14 mouse cellular contexts compared by ENCODE assay signal in the genomic region with DNA sequence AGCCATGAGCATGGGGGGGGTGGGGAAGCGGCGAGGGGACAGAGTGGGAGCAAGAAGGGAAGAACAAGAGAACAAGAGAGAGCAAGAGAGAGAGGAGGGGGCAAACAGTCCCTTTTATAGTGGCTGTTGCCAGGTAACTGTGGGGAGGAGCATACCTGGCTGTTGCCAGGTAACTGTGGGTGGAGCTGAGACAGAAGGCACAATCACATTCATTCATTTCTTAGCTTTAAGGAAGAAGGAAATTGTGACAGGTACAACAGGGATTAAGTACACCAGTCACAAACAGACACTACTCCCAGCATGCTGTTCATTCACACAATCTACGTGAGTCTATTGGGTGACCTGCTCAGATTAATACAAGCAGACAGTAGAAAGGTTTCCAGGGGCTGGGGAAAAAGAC.
DNase-seq lines count a peak whose midpoint lies in the region; ATAC-seq and TF ChIP-seq lines count a peak whose summit lies in the region.
"Had no signal": no experiment of that assay in that cellular context is flagged by ENCODE, and none has a peak within 500 bp of the region (broad histone marks: within the 10 kb centered on the region; RNA-seq: fewer than 3 reads in every experiment).

No protein-coding gene starts in this region.

- H3K36me3 ChIP-seq in intestine, embryonic 15.5 days = no peaks in the 10 kb centered on the region
- H3K36me3 ChIP-seq in intestine, postnatal 0 days (ENCODE audit: control insufficient read depth, insufficient read depth) = no peaks in the 10 kb centered on the region
- no peaks in the 10 kb centered on the region for H3K36me3 ChIP-seq in forebrain, embryonic 14.5 days (ENCODE audit: control insufficient read depth, insufficient read depth, low read length)
- H3K36me3 ChIP-seq in hindbrain, embryonic 15.5 days = no peaks in the 10 kb centered on the region
- H3K36me3 ChIP-seq in midbrain, embryonic 16.5 days (ENCODE audit: control insufficient read depth, insufficient read depth, low read length) = no peaks in the 10 kb centered on the region
- H3K36me3 ChIP-seq in thymus, adult 2 months (ENCODE audit: control insufficient read depth, insufficient read depth, low read length) = no peaks in the 10 kb centered on the region
- H3K36me3 ChIP-seq: kidney, embryonic 15.5 days; limb, embryonic 15.5 days; neural tube, embryonic 15.5 days had no signal

- no peak for TF ChIP-seq POLR2A in thymus, adult 2 months (IDR thresholded peaks at IDR 0.05; ENCODE audit: control insufficient read depth, extremely low read depth, insufficient read depth, low read length, poor library complexity)

- no peaks in the 10 kb centered on the region for H3K9me3 ChIP-seq in intestine, embryonic 15.5 days
- H3K9me3 ChIP-seq in intestine, postnatal 0 days (ENCODE audit: control insufficient read depth) = no peaks in the 10 kb centered on the region
- H3K9me3 ChIP-seq in forebrain, embryonic 14.5 days (replicated peaks; ENCODE audit: control insufficient read depth, low read length) = no peaks in the 10 kb centered on the region
- no peaks in the 10 kb centered on the region for H3K9me3 ChIP-seq in hindbrain, embryonic 15.5 days
- H3K9me3 ChIP-seq in midbrain, embryonic 16.5 days (replicated peaks; ENCODE audit: control insufficient read depth, low read length, poor library complexity, severe bottlenecking) = no peaks in the 10 kb centered on the region
- H3K9me3 ChIP-seq: kidney, embryonic 15.5 days; limb, embryonic 15.5 days; neural tube, embryonic 15.5 days had no signal

- no peak overlapping the region for H3K4me2 ChIP-seq in intestine, embryonic 15.5 days (replicated peaks)
- H3K4me2 ChIP-seq in intestine, postnatal 0 days (replicated peaks; ENCODE audit: low read depth) = no peak overlapping the region
- H3K4me2 ChIP-seq in forebrain, embryonic 14.5 days (ENCODE audit: low read length) = no peak overlapping the region
- H3K4me2 ChIP-seq in hindbrain, embryonic 15.5 days = no peak overlapping the region
- H3K4me2 ChIP-seq in midbrain, embryonic 16.5 days (ENCODE audit: low read length) = no peak overlapping the region
- H3K4me2 ChIP-seq: kidney, embryonic 15.5 days; limb, embryonic 15.5 days had no signal

- DNase-seq in forebrain, embryonic 14.5 days (ENCODE audit: low spot score) = peak; percentile 10
- DNase-seq in thymus, adult 2 months = no peak
- no peak for DNase-seq in c-Kit-positive CD71-positive TER-119-positive erythroid progenitor cells, embryonic 14.5 days (ENCODE audit: low spot score)
- DNase-seq: adrenal gland, postnatal 25 days; cerebellum, adult 9-10 months; heart, adult 2 months had no signal

- peak; percentile 45 for ATAC-seq in intestine, embryonic 15.5 days
- no peak for ATAC-seq in intestine, postnatal 0 days
- ATAC-seq in forebrain, embryonic 14.5 days = no peak
- ATAC-seq in hindbrain, embryonic 15.5 days (ENCODE audit: low FRiP score, low read depth) = no peak
- ATAC-seq in midbrain, embryonic 16.5 days = no peak
- ATAC-seq: Patski had no signal

- WGBS in intestine, embryonic 15.5 days = 85% methylated on average over 3 of the region's 3 CpGs
- 78% methylated on average over 3 of the region's 3 CpGs for WGBS in intestine, postnatal 0 days
- 60% methylated on average over 3 of the region's 3 CpGs for WGBS in forebrain, embryonic 14.5 days
- WGBS in hindbrain, embryonic 15.5 days = 41% methylated on average over 3 of the region's 3 CpGs
- WGBS in midbrain, embryonic 16.5 days = 24% methylated on average over 2 of the region's 3 CpGs
- WGBS in thymus, adult 2 months = 98% methylated on average over 3 of the region's 3 CpGs

- no peaks in the 10 kb centered on the region for H3K27me3 ChIP-seq in intestine, embryonic 15.5 days (replicated peaks)
- no peaks in the 10 kb centered on the region for H3K27me3 ChIP-seq in intestine, postnatal 0 days (replicated peaks; ENCODE audit: control insufficient read depth, insufficient read depth, low read length)
- H3K27me3 ChIP-seq in forebrain, embryonic 14.5 days (replicated peaks; ENCODE audit: control insufficient read depth, insufficient read depth, low read length) = no peaks in the 10 kb centered on the region
- 0 out of 2 replicates have a peak, but pooled peaks cover 2% of the 10 kb centered on the region for H3K27me3 ChIP-seq in hindbrain, embryonic 15.5 days
- no peaks in the 10 kb centered on the region for H3K27me3 ChIP-seq in midbrain, embryonic 16.5 days (ENCODE audit: control insufficient read depth, insufficient read depth, low read depth, low read length)
- H3K27me3 ChIP-seq in thymus, adult 2 months (ENCODE audit: control insufficient read depth, insufficient read depth, low read length) = no peaks in the 10 kb centered on the region
- H3K27me3 ChIP-seq: kidney, embryonic 15.5 days; limb, embryonic 15.5 days; neural tube, embryonic 15.5 days; Patski had no signal

- no peak overlapping the region for H3K4me3 ChIP-seq in intestine, embryonic 15.5 days (replicated peaks)
- no peak overlapping the region for H3K4me3 ChIP-seq in intestine, postnatal 0 days (ENCODE audit: low read depth, low read length)
- H3K4me3 ChIP-seq in forebrain, embryonic 14.5 days (ENCODE audit: low read depth, low read length) = no peak overlapping the region
- H3K4me3 ChIP-seq in hindbrain, embryonic 15.5 days = no peak overlapping the region
- H3K4me3 ChIP-seq in midbrain, embryonic 16.5 days (ENCODE audit: low read depth, low read length) = no peak overlapping the region
- H3K4me3 ChIP-seq in thymus, adult 2 months (ENCODE audit: control insufficient read depth, insufficient read depth, low read length) = no peak overlapping the region
- H3K4me3 ChIP-seq: heart, adult 2 months; kidney, embryonic 15.5 days; limb, embryonic 15.5 days; neural tube, embryonic 15.5 days had no signal

- 0 out of 2 replicates have a peak, but pooled peaks cover 6% of the 10 kb centered on the region for H3K4me1 ChIP-seq in intestine, embryonic 15.5 days (replicated peaks)
- H3K4me1 ChIP-seq in intestine, postnatal 0 days (replicated peaks; ENCODE audit: control insufficient read depth, insufficient read depth, low read length) = no peaks in the 10 kb centered on the region
- peaks cover 28% of the 10 kb centered on the region for H3K4me1 ChIP-seq in forebrain, embryonic 14.5 days (ENCODE audit: control insufficient read depth, insufficient read depth, low read length)
- peaks cover 27% of the 10 kb centered on the region for H3K4me1 ChIP-seq in hindbrain, embryonic 15.5 days (replicated peaks)
- peaks cover 24% of the 10 kb centered on the region for H3K4me1 ChIP-seq in midbrain, embryonic 16.5 days (ENCODE audit: control insufficient read depth, insufficient read depth, low read length)
- no peaks in the 10 kb centered on the region for H3K4me1 ChIP-seq in thymus, adult 2 months (replicated peaks; ENCODE audit: control insufficient read depth, insufficient read depth, low read length)

- no peak overlapping the region for H3K27ac ChIP-seq in intestine, embryonic 15.5 days
- no peak overlapping the region for H3K27ac ChIP-seq in intestine, postnatal 0 days (ENCODE audit: low read depth, low read length)
- H3K27ac ChIP-seq in forebrain, embryonic 14.5 days (ENCODE audit: low read depth, low read length) = peak overlapping the region; percentile 80
- peak overlapping the region; percentile 31 for H3K27ac ChIP-seq in hindbrain, embryonic 15.5 days (replicated peaks)
- 0 out of 2 replicates have a peak overlapping the region, but pooled peaks have one; percentile 0 for H3K27ac ChIP-seq in midbrain, embryonic 16.5 days (ENCODE audit: low read length)
- H3K27ac ChIP-seq in thymus, adult 2 months (ENCODE audit: control insufficient read depth, insufficient read depth, low read length) = no peak overlapping the region
- H3K27ac ChIP-seq: heart, adult 2 months; kidney, embryonic 15.5 days had no signal

- no peak overlapping the region for H3K9ac ChIP-seq in intestine, embryonic 15.5 days
- no peak overlapping the region for H3K9ac ChIP-seq in intestine, postnatal 0 days (ENCODE audit: low read depth, low read length)
- H3K9ac ChIP-seq in forebrain, embryonic 14.5 days (ENCODE audit: low read length) = no peak overlapping the region
- H3K9ac ChIP-seq in hindbrain, embryonic 15.5 days = no peak overlapping the region
- no peak overlapping the region for H3K9ac ChIP-seq in midbrain, embryonic 16.5 days (ENCODE audit: low read depth, low read length)
- H3K9ac ChIP-seq: kidney, embryonic 15.5 days; limb, embryonic 15.5 days; neural tube, embryonic 15.5 days had no signal

- TF ChIP-seq CTCF in intestine, postnatal 0 days (IDR thresholded peaks at IDR 0.05; ENCODE audit: low read depth) = no peak
- TF ChIP-seq CTCF in thymus, adult 2 months (IDR thresholded peaks at IDR 0.05; ENCODE audit: borderline replicate concordance, control insufficient read depth, extremely low read depth, insufficient read depth, low read length, poor library complexity) = no peak

Comparison
In these comparisons a context has a peak if more than half of its experiments do, and no peak if none do; other contexts are left out.
1. H3K27ac ChIP-seq: peak in forebrain, embryonic 14.5 days (single experiment), hindbrain, embryonic 15.5 days (single experiment) and midbrain, embryonic 16.5 days (single experiment); none in intestine, embryonic 15.5 days (single experiment), intestine, postnatal 0 days (single experiment) and thymus, adult 2 months (single experiment).